Mouse (Mus musculus): ENCODE measurements around the gene Shmt2.

Shmt2 gene

GRCm38 (mm10) chr10:127476541-127476940 is 45.7 kb downstream of the Shmt2 start:
- no peak for DNase-seq (ENCODE audit: low read depth, low spot score)

GRCm38 (mm10) chr10:127475175-127475574 is 47.1 kb downstream of the Shmt2 start:
- DNase-seq (ENCODE audit: low read depth, low spot score), result no peak

GRCm38 (mm10) chr10:127472722-127473121 is 49.5 kb downstream of the Shmt2 start:
- no peak for DNase-seq (ENCODE audit: low read depth, low spot score)

- DNase-seq (ENCODE audit: low read depth, low spot score), result no peak
Observed at GRCm38 (mm10) chr10:127471281-127471988, 50.8 kb downstream of the Shmt2 start.
